Mouse (Mus musculus): ENCODE results near the gene Mx1. TPM values are rescaled to one million over a fixed set of nuclear protein-coding genes. Genes with fewer than 3 reads are reported as not detected.

The Mx1 gene
- 0.62 and 1.8 TPM in 2 replicates for polyA plus RNA-seq (2012; rRNA removed)

GRCm38 (mm10) chr16:97462481-97463181 is at the start of gene Mx1:
TSS of gene Mx1 (minus strand) at chr16:97462907.

Other genes starting within 250 kb of the Mx1 start
- gene Bace2, start 106.2 kb downstream of the Mx1 start, polyA plus RNA-seq (2012; rRNA removed), result 9.2 and 15.0 TPM in 2 replicates
- 0.50 and 0.89 TPM in 2 replicates for gene Fam3b, start 51.9 kb upstream of the Mx1 start, polyA plus RNA-seq (2012; rRNA removed)
- 10.9 and 12.8 TPM in 2 replicates for gene Tmprss2, start 148.3 kb upstream of the Mx1 start, polyA plus RNA-seq (2012; rRNA removed)

All from ovary, adult 2 months (tissue).